Mouse (Mus musculus): ENCODE results near the gene Idh1.

Gene Idh1

GRCm38 (mm10) chr1:65176912-65177311, 9.4 kb downstream of the Idh1 start:
- DNase-seq (ENCODE audit: low spot score in 2 of 2), result no peak

DNA sequence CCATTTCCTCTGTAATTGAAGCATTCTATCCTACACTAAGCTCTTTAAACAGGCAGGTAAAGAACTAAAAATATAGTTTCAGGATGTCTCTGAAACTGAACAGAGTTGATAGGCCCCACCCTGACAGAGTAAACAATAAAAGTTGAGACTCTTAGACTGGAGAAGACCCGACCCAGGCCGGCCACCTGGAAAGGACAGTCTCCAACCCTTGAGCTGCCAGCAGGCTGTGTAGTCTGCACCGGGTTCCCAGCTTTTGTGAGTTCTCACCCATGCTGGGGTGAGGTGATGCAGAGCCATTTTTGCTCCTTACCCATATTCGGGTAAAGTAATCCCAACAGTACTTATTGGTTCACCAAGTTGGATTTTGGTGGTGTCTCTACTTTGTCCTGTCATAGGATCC, 10.1 kb downstream of the Idh1 start:
- DNase-seq (ENCODE audit: low spot score in 2 of 2), result no peak

GRCm38 (mm10) chr1:65173716-65174115, 12.6 kb downstream of the Idh1 start:
- DNase-seq (ENCODE audit: low spot score in 2 of 2), result no peak

GRCm38 (mm10) chr1:65171579-65171978, 14.7 kb downstream of the Idh1 start:
- no peak for DNase-seq (ENCODE audit: low spot score in 2 of 2)

- no peak for DNase-seq (ENCODE audit: low spot score in 2 of 2)
Measured at GRCm38 (mm10) chr1:65169947-65170346, 16.4 kb downstream of the Idh1 start.

GRCm38 (mm10) chr1:65169536-65169935, 16.8 kb downstream of the Idh1 start:
- no peak for DNase-seq (ENCODE audit: low spot score in 2 of 2)

GRCm38 (mm10) chr1:65167496-65167895, 18.8 kb downstream of the Idh1 start:
- no peak for DNase-seq (ENCODE audit: low spot score in 2 of 2)

- DNase-seq (ENCODE audit: low spot score in 2 of 2), result peak in 1 of 2 experiments; percentile 6
Measured at GRCm38 (mm10) chr1:65162210-65162609, 24.1 kb downstream of the Idh1 start.

- DNase-seq (ENCODE audit: low spot score in 2 of 2), result no peak
Measured at GRCm38 (mm10) chr1:65156111-65156510, 30.2 kb downstream of the Idh1 start.

- no peak for DNase-seq (ENCODE audit: low spot score in 2 of 2)
Measured at GRCm38 (mm10) chr1:65154814-65155213, 31.5 kb downstream of the Idh1 start.

GRCm38 (mm10) chr1:65147971-65148370, 38.3 kb downstream of the Idh1 start:
- DNase-seq (ENCODE audit: low spot score in 2 of 2), result no peak

- DNase-seq (ENCODE audit: low spot score in 2 of 2), result no peak
Measured at GRCm38 (mm10) chr1:65147326-65147725, 39.0 kb downstream of the Idh1 start.

DNA sequence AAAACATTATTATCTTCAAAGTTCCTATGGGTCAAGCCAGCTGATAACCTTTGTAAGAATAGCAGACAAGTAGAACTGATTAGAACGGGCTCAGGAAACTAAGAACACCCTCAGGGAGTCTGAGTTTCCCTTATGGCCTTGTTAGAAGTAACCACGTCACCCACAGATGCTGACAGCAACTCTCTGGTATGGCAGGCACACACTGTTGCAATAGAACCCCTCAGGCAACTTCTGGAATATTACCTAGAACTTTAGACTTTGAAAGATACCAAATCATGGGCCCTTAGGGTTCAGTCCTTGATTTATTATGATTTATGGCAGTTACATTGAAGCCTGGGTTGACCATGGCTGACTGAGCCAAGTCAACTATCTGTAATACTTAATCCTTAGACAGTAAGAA, 39.7 kb downstream of the Idh1 start:
- DNase-seq (ENCODE audit: low spot score in 2 of 2), result no peak

DNA sequence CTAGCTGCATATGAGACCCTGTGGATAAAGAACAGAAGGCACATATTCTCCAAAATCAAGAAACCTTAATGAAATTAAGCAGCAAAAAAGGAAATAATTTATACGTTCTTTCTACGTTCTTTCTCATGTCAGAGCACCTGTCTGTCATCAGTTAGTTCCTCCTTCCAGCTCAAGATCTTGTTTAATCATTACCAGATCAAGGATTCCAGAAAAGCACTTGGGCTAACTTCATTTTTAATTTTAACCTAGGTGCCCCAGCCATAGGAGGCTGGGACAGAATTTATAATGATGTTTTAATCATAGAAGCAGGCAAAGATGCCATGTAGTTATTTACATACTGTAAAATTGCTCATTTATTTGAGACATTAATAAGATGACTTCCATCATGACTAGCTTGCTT, 41.5 kb downstream of the Idh1 start:
- DNase-seq (ENCODE audit: low spot score in 2 of 2), result no peak

DNA sequence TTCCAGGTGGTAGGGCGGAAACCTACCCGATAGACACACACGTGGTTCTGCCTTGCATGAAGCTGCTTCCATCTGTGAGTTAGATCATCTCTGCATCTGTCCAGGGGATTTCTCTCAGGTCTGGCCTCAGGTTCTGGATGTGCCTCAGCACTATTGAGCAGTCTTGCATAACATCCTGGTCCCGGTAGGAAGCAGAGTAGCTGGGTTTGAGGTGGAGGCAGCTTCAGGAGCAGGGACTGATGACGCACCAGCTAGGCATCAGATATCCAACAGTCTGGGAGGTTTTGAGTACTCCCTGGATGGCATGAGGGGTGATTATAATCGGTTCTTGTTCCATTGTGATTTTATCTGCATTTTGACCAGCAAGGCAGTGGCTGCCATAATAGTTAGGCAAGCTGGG, 48.7 kb downstream of the Idh1 start:
- DNase-seq (ENCODE audit: low spot score in 2 of 2), result no peak

DNA sequence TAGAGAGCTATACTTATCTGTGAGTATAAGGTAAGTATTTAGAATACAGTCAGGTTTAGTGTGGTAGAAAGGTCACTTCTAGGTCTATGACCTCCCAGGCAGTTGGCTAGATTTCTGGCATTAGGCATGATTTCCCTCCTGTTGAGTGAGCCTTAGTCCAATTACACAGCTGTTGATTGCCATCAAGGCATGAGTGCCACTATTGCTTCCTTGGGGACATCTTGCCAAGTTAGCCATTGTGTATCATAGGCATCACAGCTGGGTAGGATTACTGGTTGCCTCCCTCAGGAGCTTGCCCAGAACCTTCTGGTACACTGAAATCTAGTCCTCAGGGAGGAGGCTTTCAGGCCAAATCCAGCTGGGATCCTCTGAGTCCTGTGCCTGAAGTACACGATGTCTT, 53.5 kb downstream of the Idh1 start:
- no peak for DNase-seq (ENCODE audit: low spot score in 2 of 2)

- DNase-seq (ENCODE audit: low spot score in 2 of 2), result no peak
Measured at GRCm38 (mm10) chr1:65131671-65132070, 54.6 kb downstream of the Idh1 start.

GRCm38 (mm10) chr1:65130226-65130625, 56.1 kb downstream of the Idh1 start:
- DNase-seq (ENCODE audit: low spot score in 2 of 2), result no peak

DNA sequence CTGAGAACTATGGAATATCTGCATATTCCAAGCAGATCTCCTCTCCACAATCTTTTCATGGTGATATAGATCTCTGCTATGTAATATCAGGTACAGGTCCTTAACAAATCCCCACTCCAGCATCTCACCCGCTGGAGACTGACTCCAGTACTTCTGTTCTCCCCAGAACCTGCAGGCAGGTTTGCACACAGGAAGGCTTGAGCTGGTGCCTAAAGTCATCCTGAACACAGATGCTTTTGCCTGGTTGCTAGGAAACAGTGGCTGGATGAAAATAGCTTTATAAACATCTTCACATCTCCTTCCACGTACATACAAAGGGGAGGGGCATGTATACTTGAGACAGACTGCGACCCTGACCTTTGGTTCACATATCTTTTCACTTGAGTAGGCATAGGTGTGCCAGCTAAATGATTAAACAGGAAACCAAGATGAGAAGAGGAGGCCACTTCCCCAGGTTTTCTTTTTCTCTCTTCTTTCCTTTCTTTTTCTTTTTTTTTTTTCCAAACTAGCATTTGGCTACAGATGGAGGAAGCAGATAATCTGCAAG, 56.6 kb downstream of the Idh1 start:
- DNase-seq (ENCODE audit: low spot score in 2 of 2), result no peak

GRCm38 (mm10) chr1:65122574-65123372, 63.5 kb downstream of the Idh1 start, which contains the start of gene D630023F18Rik:
Gene D630023F18Rik (minus strand): TSS chr1:65123214.
- DNase-seq (ENCODE audit: low spot score in 2 of 2), result peak; percentile 31 to 42

DNA sequence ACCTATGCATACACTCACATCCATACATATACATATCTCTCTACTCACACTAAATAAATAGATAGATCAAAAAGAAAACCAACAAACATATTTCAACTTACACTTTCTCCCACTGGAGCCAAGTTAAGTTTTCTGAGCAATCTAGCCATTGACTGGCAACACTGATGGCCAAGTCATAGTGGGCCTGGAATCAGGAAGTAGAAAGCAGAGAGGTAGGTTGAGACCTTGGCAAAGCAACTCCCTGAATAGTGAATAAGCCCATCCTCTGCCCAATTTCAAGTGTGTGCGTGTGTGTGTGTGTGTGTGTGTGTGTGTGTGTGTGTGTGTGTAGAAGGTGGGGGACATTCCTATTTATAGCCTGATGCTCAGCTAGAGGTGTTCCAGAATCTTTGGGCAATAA, 66.9 kb downstream of the Idh1 start, which contains the start of gene Gm28845:
TSS of gene Gm28845 (minus strand) at position 121 of the 400 bp plus-strand sequence.
- no peak for DNase-seq (ENCODE audit: low spot score in 2 of 2)

DNA sequence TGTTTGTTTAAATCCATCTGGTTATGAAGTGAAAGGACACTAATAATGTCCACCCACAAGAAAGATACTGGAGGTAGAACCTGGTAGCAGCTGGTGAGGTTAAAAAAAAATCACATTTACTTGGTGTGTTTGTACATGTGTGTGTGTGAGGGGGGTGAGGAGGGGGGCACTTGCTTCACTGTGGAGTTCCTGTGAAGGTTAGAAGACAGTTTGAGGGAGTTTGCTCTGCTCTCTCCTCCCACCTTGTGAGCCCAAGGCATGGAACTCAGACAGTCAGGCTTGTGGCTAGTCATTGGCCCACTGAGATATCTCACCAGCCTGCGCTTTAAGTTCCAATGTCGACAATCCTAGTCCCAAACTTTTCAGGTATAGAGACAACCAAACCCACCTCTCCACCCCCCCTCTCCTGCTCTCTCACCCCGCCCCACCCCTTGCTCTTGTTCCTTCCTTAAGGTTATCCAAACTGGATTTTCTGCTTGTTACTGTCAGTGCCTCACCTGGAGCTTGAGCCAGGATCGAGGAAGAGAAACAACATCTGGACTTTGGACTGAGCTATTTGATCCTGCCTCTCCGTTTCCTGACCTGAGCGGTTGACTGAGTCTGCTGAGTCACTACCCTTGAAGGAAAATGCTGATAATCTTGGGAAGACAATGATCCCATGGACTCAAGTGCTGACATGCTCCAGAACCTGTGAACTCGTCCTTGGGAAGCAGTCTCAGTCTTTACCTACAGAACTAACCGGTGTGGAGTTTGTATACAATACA, 68.0 kb downstream of the Idh1 start:
- no peak for DNase-seq (ENCODE audit: low spot score in 2 of 2)
